Mouse (Mus musculus): Measurements from ENCODE around the gene Dennd5b. TPM values are rescaled to one million over a fixed set of nuclear protein-coding genes. Genes with fewer than 3 reads are reported as not detected.
"Not testable (repeated sequence)": the region's sequence is repeated elsewhere in the genome, so short reads cannot be mapped to it uniquely, and the experiment has no call there.

Gene Dennd5b
- polyA plus RNA-seq, 1 experiment from 2014 or later: 5.6 TPM

GRCm38 (mm10) chr6:149132311-149133077, 31.0 kb upstream of the Dennd5b start:
- Histone ChIP-seq H3K4me3 (replicated peaks) (no peak overlapping the region), H3K36me3 (no peaks in the 10 kb centered on the region), H3K27ac (replicated peaks) (no peak overlapping the region), H3K4me2 (replicated peaks) (no peak overlapping the region), H3K9ac (no peak overlapping the region), H3K27me3 (no peaks in the 10 kb centered on the region), H3K4me1 (no peaks in the 10 kb centered on the region), H3K9me3 (replicated peaks) (no peaks in the 10 kb centered on the region)
- no peak for ATAC-seq (ENCODE audit: insufficient number of reproducible peaks, low FRiP score, low TSS enrichment, low read depth)
- WGBS: 32% methylated on average over 5 of the region's 5 CpGs

GRCm38 (mm10) chr6:149131111-149131510, 29.6 kb upstream of the Dennd5b start:
- no peak overlapping the region for H3K4me3 ChIP-seq (replicated peaks)
- H3K36me3 ChIP-seq: no peaks in the 10 kb centered on the region
- no peaks in the 10 kb centered on the region for H3K4me1 ChIP-seq
- no peak for ATAC-seq (ENCODE audit: insufficient number of reproducible peaks, low FRiP score, low TSS enrichment, low read depth)
- H3K9me3 ChIP-seq (replicated peaks): no peaks in the 10 kb centered on the region
- 16% methylated on average over 3 of the region's 3 CpGs for WGBS
- H3K27ac ChIP-seq (replicated peaks): no peak overlapping the region
- no peak overlapping the region for H3K4me2 ChIP-seq (replicated peaks)
- no peak overlapping the region for H3K9ac ChIP-seq
- no peaks in the 10 kb centered on the region for H3K27me3 ChIP-seq

GRCm38 (mm10) chr6:149129870-149130269, 28.4 kb upstream of the Dennd5b start, which contains the start of gene Gm10203:
Gm10203 (plus strand) TSS chr6:149130170.
- not testable (repeated sequence) for ATAC-seq (ENCODE audit: insufficient number of reproducible peaks, low FRiP score, low TSS enrichment, low read depth); H3K36me3 ChIP-seq; H3K27ac ChIP-seq (replicated peaks); H3K9me3 ChIP-seq (replicated peaks); H3K4me3 ChIP-seq (replicated peaks); H3K4me1 ChIP-seq; H3K4me2 ChIP-seq (replicated peaks); H3K27me3 ChIP-seq; H3K9ac ChIP-seq
- 82% methylated on average over 8 of the region's 8 CpGs for WGBS

- no peak for ATAC-seq (ENCODE audit: insufficient number of reproducible peaks, low FRiP score, low TSS enrichment, low read depth)
- H3K9me3 ChIP-seq (replicated peaks): no peaks in the 10 kb centered on the region
- no peak overlapping the region for H3K4me3 ChIP-seq (replicated peaks)
- H3K4me2 ChIP-seq (replicated peaks): no peak overlapping the region
- no peaks in the 10 kb centered on the region for H3K36me3 ChIP-seq
- H3K27me3 ChIP-seq: no peaks in the 10 kb centered on the region
- H3K4me1 ChIP-seq: no peaks in the 10 kb centered on the region
- no peak overlapping the region for H3K27ac ChIP-seq (replicated peaks)
- WGBS: 73% methylated on average over 4 of the region's 4 CpGs
- no peak overlapping the region for H3K9ac ChIP-seq
Measured at GRCm38 (mm10) chr6:149126675-149127074, 25.2 kb upstream of the Dennd5b start.

- H3K36me3 ChIP-seq: no peaks in the 10 kb centered on the region
- H3K27ac ChIP-seq (replicated peaks): no peak overlapping the region
- H3K9ac ChIP-seq: no peak overlapping the region
- no peak for ATAC-seq (ENCODE audit: insufficient number of reproducible peaks, low FRiP score, low TSS enrichment, low read depth)
- 86% methylated on average over 3 of the region's 3 CpGs for WGBS
- no peaks in the 10 kb centered on the region for H3K4me1 ChIP-seq
- H3K27me3 ChIP-seq: no peaks in the 10 kb centered on the region
- H3K4me2 ChIP-seq (replicated peaks): no peak overlapping the region
- H3K4me3 ChIP-seq (replicated peaks): no peak overlapping the region
- no peaks in the 10 kb centered on the region for H3K9me3 ChIP-seq (replicated peaks)
Measured at GRCm38 (mm10) chr6:149123042-149123441, 21.6 kb upstream of the Dennd5b start.

GRCm38 (mm10) chr6:149119853-149120252, 18.4 kb upstream of the Dennd5b start:
- no peak overlapping the region for H3K4me2 ChIP-seq (replicated peaks)
- H3K4me1 ChIP-seq: no peaks in the 10 kb centered on the region
- H3K27ac ChIP-seq (replicated peaks): no peak overlapping the region
- 35% methylated on average over 2 of the region's 2 CpGs for WGBS
- no peak overlapping the region for H3K4me3 ChIP-seq (replicated peaks)
- H3K9me3 ChIP-seq (replicated peaks): no peaks in the 10 kb centered on the region
- H3K9ac ChIP-seq: no peak overlapping the region
- no peaks in the 10 kb centered on the region for H3K27me3 ChIP-seq
- H3K36me3 ChIP-seq: no peaks in the 10 kb centered on the region
- no peak for ATAC-seq (ENCODE audit: insufficient number of reproducible peaks, low FRiP score, low TSS enrichment, low read depth)

GRCm38 (mm10) chr6:149118935-149119334, 17.5 kb upstream of the Dennd5b start:
- WGBS: 52% methylated on average over 2 of the region's 2 CpGs
- no peaks in the 10 kb centered on the region for H3K9me3 ChIP-seq (replicated peaks)
- no peak overlapping the region for H3K9ac ChIP-seq
- no peak overlapping the region for H3K4me3 ChIP-seq (replicated peaks)
- no peak overlapping the region for H3K4me2 ChIP-seq (replicated peaks)
- H3K27ac ChIP-seq (replicated peaks): no peak overlapping the region
- H3K36me3 ChIP-seq: no peaks in the 10 kb centered on the region
- no peaks in the 10 kb centered on the region for H3K4me1 ChIP-seq
- no peak for ATAC-seq (ENCODE audit: insufficient number of reproducible peaks, low FRiP score, low TSS enrichment, low read depth)
- H3K27me3 ChIP-seq: no peaks in the 10 kb centered on the region

- H3K4me3 ChIP-seq (replicated peaks): no peak overlapping the region
Measured at GRCm38 (mm10) chr6:149116992-149117391, 15.5 kb upstream of the Dennd5b start.

GRCm38 (mm10) chr6:149108909-149109308, 7.4 kb upstream of the Dennd5b start:
- H3K27ac ChIP-seq (replicated peaks): no peak overlapping the region
- no peaks in the 10 kb centered on the region for H3K36me3 ChIP-seq
- no peaks in the 10 kb centered on the region for H3K9me3 ChIP-seq (replicated peaks)
- 68% methylated on average over 2 of the region's 2 CpGs for WGBS
- no peak overlapping the region for H3K4me2 ChIP-seq (replicated peaks)
- ATAC-seq (ENCODE audit: insufficient number of reproducible peaks, low FRiP score, low TSS enrichment, low read depth): no peak
- H3K9ac ChIP-seq: no peak overlapping the region
- no peaks in the 10 kb centered on the region for H3K4me1 ChIP-seq
- no peaks in the 10 kb centered on the region for H3K27me3 ChIP-seq
- no peak overlapping the region for H3K4me3 ChIP-seq (replicated peaks)

More at GRCm38 (mm10) chr6:149116992-149117391, 15.5 kb upstream of the Dennd5b start:
- H3K4me1 ChIP-seq: no peaks in the 10 kb centered on the region
- no peaks in the 10 kb centered on the region for H3K36me3 ChIP-seq
- no peaks in the 10 kb centered on the region for H3K9me3 ChIP-seq (replicated peaks)
- H3K9ac ChIP-seq: no peak overlapping the region
- H3K27ac ChIP-seq (replicated peaks): no peak overlapping the region
- ATAC-seq (ENCODE audit: insufficient number of reproducible peaks, low FRiP score, low TSS enrichment, low read depth): no peak
- H3K4me2 ChIP-seq (replicated peaks): no peak overlapping the region
- no peaks in the 10 kb centered on the region for H3K27me3 ChIP-seq

- no peak for ATAC-seq (ENCODE audit: insufficient number of reproducible peaks, low FRiP score, low TSS enrichment, low read depth)
- H3K4me1 ChIP-seq: no peaks in the 10 kb centered on the region
- H3K9me3 ChIP-seq (replicated peaks): no peaks in the 10 kb centered on the region
- H3K4me2 ChIP-seq (replicated peaks): no peak overlapping the region
- H3K4me3 ChIP-seq (replicated peaks): no peak overlapping the region
- no peak overlapping the region for H3K27ac ChIP-seq (replicated peaks)
- 66% methylated on average over 3 of the region's 3 CpGs for WGBS
- H3K9ac ChIP-seq: no peak overlapping the region
- no peaks in the 10 kb centered on the region for H3K27me3 ChIP-seq
- no peaks in the 10 kb centered on the region for H3K36me3 ChIP-seq
Measured at GRCm38 (mm10) chr6:149107615-149108014, 6.1 kb upstream of the Dennd5b start.

GRCm38 (mm10) chr6:149103451-149103850, 2.0 kb upstream of the Dennd5b start:
- no peak overlapping the region for H3K9ac ChIP-seq
- no peaks in the 10 kb centered on the region for H3K27me3 ChIP-seq
- no peak overlapping the region for H3K27ac ChIP-seq (replicated peaks)
- no peaks in the 10 kb centered on the region for H3K36me3 ChIP-seq
- ATAC-seq (ENCODE audit: insufficient number of reproducible peaks, low FRiP score, low TSS enrichment, low read depth): no peak
- no peak overlapping the region for H3K4me3 ChIP-seq (replicated peaks)
- H3K4me2 ChIP-seq (replicated peaks): no peak overlapping the region
- WGBS: 91% methylated on average over 1 of the region's 1 CpGs
- H3K9me3 ChIP-seq (replicated peaks): no peaks in the 10 kb centered on the region
- H3K4me1 ChIP-seq: no peaks in the 10 kb centered on the region

GRCm38 (mm10) chr6:149101943-149102243, 413 bp upstream of the Dennd5b start:
- no peak; the same call in 1 of the 2 replicates for ATAC-seq (ENCODE audit: insufficient number of reproducible peaks, low FRiP score, low TSS enrichment, low read depth)
- peak overlapping the region; percentile 93 for H3K27ac ChIP-seq (replicated peaks)
- H3K9ac ChIP-seq: peak overlapping the region; percentile 80

More at GRCm38 (mm10) chr6:149101943-149102243, 413 bp upstream of the Dennd5b start:
- no peaks in the 10 kb centered on the region for H3K36me3 ChIP-seq
- no peaks in the 10 kb centered on the region for H3K27me3 ChIP-seq
- 12% methylated on average over 7 of the region's 7 CpGs for WGBS
- peak overlapping the region; percentile 86 for H3K4me3 ChIP-seq (replicated peaks)
- peak overlapping the region; percentile 84 for H3K4me2 ChIP-seq (replicated peaks)
- no peaks in the 10 kb centered on the region for H3K9me3 ChIP-seq (replicated peaks)
- no peaks in the 10 kb centered on the region for H3K4me1 ChIP-seq
